Mouse (Mus musculus) limb, embryonic 12.5 days (tissue): Measurements from ENCODE around the gene Plekhm2. TPM values are rescaled to one million over a fixed set of nuclear protein-coding genes. Genes with fewer than 3 reads are reported as not detected.

ENCODE experiments used
- ATAC-seq: fragments of 200-750 bp; cut with Nextera tagmentation; 2 replicates; pipeline ENCODE4 v1.8.0; 2017; ENCODE audit warnings: low read depth, moderate TSS enrichment; ENCODE audit not compliant: insufficient number of reproducible peaks, insufficient read depth, low FRiP score, low TSS enrichment
- H3K27ac ChIP-seq: fragments of 300-500 bp; sonication (generic); 2 replicates; pipeline ENCODE4 v1.5.1; 2016; ENCODE audit warnings: mild to moderate bottlenecking, moderate library complexity
- H3K27me3 ChIP-seq: fragments of 300-500 bp; sonication (generic); 2 replicates; pipeline ENCODE4 v1.6.1; 2016; ENCODE audit warnings: mild to moderate bottlenecking, moderate library complexity
- H3K36me3 ChIP-seq: fragments of 300-500 bp; sonication (generic); 2 replicates; pipeline ENCODE4 v1.6.1; 2016; ENCODE audit warnings: mild to moderate bottlenecking, moderate library complexity
- H3K4me1 ChIP-seq: fragments of 300-500 bp; sonication (generic); replicated peaks from 2 replicates; pipeline ENCODE4 v1.6.1; 2016
- H3K4me2 ChIP-seq: fragments of 300-500 bp; sonication (generic); 2 replicates; pipeline ENCODE4 v1.6.1; 2016; ENCODE audit warnings: mild to moderate bottlenecking, moderate library complexity
- H3K4me3 ChIP-seq: fragments of 300-500 bp; sonication (generic); replicated peaks from 2 replicates; pipeline ENCODE4 v1.5.1; 2016; ENCODE audit warnings: mild to moderate bottlenecking
- H3K9ac ChIP-seq: fragments of 300-500 bp; sonication (generic); replicated peaks from 2 replicates; pipeline ENCODE4 v1.6.1; 2016; ENCODE audit warnings: mild to moderate bottlenecking, moderate library complexity
- H3K9me3 ChIP-seq: fragments of 300-500 bp; sonication (generic); 2 replicates; pipeline ENCODE4 v1.6.1; 2016; ENCODE audit warnings: mild to moderate bottlenecking, moderate library complexity
- WGBS: fragments of 180-500 bp; shearing (Covaris S2); methylation state at CpG from one replicate; pipeline ENCODE4 v1.1.7; 2016; 5-methylcytosine and 5-hydroxymethylcytosine counted together
- polyA plus RNA-seq: library from polyadenylated mRNA; unstranded; fragments of >200 nt; fragmentation: Nextera tagmentation; extraction: Ambion mirVana; gene quantifications from 2 replicates; pipeline ENCODE4 v1.2.1, GENCODE M21; 2016

Plekhm2 gene
- polyA plus RNA-seq, 1 experiment from 2014 or later, result 7.4 TPM

DNA sequence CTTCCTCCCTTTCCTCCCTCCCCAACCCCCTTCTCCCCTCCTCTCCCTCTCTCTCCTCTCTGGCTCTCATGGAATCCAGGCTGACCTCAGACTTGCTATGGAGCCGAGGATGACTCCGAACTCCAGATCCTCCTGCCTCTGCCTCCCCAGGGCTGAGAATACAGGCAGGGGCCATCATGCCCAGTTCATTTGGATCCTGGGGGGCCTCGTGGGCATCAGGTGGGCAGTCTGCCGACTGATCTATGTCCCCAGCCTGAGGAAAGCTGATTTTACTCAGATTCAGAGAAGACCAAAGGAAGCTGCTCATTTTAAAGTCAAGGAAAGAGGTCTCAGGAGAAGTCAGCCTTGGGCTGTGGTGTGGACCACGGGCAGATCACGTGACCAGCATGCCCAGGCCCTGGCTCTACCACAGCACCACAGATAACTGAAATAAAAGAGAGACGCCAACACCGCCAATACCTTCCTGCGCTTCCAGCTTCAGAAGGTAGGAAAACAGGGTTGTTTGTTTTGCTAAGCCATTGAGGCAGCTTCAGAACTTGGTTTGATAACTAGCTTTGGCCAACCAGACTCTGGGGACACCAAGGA, 45.3 kb downstream of the Plekhm2 start:
- H3K9ac ChIP-seq, result no peak overlapping the region
- no peak overlapping the region for H3K27ac ChIP-seq
- WGBS, result 88% methylated on average over 9 of the region's 9 CpGs
- no peak overlapping the region for H3K4me2 ChIP-seq
- peaks cover 16% of the 10 kb centered on the region for H3K4me1 ChIP-seq
- H3K9me3 ChIP-seq, result no peaks in the 10 kb centered on the region
- no peak for ATAC-seq
- no peak overlapping the region for H3K4me3 ChIP-seq
- H3K36me3 ChIP-seq, result 0 out of 2 replicates have a peak, but pooled peaks cover 3% of the 10 kb centered on the region
- H3K27me3 ChIP-seq, result no peaks in the 10 kb centered on the region

DNA sequence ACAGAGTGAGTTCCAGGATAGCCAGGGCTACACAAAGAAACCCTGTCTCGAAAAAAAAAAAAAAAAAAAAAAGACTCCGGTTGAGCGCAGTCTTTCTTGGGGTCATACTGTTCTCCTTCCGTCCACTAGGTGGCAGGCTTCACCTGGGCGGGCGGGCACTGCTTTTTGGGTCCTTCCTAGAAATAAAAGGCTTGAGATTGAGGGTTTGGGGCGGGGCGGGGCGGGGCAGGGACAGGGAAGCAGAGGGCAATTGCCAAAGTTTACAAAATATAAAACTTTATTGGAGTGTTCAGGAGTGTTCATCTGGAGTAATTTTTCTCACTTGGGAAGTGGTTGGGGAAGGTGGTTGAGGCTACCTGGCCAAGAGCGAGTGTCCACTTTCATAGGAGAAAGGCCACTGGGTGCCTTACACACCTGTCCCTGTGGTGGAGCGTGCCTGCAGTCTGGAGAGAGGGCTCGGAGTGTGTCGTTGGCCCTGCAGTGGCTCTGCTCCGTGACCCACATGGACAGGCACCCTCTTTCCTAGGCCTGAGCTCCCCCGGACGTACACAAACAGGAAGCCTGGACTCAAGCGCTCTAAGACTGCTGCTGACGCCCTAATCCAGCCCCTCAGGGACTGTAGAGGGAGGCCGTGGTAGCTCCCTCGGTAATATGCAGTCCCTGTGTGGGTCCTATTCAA, 46.0 kb downstream of the Plekhm2 start, which contains the start of gene Tmem82:
Tmem82 (minus strand) TSS at position 69 of the 679 bp plus-strand sequence.
- H3K9me3 ChIP-seq, result no peaks in the 10 kb centered on the region
- no peaks in the 10 kb centered on the region for H3K36me3 ChIP-seq
- H3K27ac ChIP-seq, result no peak within 1 kb of the TSS
- 23% methylated on average over 20 of the region's 20 CpGs for WGBS
- H3K4me1 ChIP-seq, result peaks cover 16% of the 10 kb centered on the region
- H3K4me2 ChIP-seq, result peak within 1 kb of the TSS; percentile 59
- no peaks in the 10 kb centered on the region for H3K27me3 ChIP-seq
- no peak for ATAC-seq
- H3K9ac ChIP-seq, result peak within 1 kb of the TSS; percentile 42; the same call in 1 of the 2 replicates
- H3K4me3 ChIP-seq, result peak within 1 kb of the TSS; percentile 32

DNA sequence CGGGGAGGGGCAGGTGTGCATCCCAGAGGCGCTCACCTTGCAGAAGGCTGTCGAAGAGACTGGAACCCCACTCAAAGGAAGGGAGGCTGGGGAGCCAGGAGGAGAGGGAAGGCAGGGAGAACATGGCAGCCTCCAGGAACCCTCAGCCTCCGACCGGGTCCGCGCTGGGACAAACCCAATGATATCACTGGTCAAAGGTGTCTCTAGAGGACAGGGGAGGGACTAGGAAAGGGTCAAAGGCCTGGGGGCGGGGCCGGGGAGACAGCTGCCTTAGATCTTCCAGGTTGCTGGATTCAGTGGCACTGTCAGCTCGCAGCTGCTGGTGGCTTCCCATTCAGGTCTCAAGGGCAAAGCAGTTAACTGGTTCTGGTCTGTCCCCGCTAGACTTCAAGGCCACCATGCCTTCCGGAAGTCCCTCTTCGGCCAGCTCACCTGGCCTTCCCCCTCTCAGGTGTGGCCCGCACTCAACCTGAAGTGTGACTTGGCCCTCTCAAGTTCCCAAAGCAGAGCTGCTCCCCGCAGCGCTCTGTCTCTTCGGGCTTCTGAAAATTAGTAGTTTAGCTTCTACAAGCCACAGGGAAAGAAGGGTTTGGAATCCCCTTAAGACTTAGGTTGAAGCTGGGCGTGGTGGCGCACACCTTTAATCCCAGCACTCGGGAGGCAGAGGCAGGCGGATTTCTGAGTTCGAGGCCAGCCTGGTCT, 46.7 kb downstream of the Plekhm2 start:
- peaks cover 16% of the 10 kb centered on the region for H3K4me1 ChIP-seq
- H3K4me2 ChIP-seq, result peak overlapping the region; percentile 59
- no peaks in the 10 kb centered on the region for H3K9me3 ChIP-seq
- peak overlapping the region; percentile 42; the same call in 1 of the 2 replicates for H3K9ac ChIP-seq
- peak overlapping the region; percentile 32 for H3K4me3 ChIP-seq
- H3K27ac ChIP-seq, result no peak overlapping the region
- ATAC-seq, result 0 out of 2 replicates have a peak, but pooled peaks have one; percentile 5
- WGBS, result 11% methylated on average over 22 of the region's 22 CpGs
- H3K36me3 ChIP-seq, result no peaks in the 10 kb centered on the region
- no peaks in the 10 kb centered on the region for H3K27me3 ChIP-seq

DNA sequence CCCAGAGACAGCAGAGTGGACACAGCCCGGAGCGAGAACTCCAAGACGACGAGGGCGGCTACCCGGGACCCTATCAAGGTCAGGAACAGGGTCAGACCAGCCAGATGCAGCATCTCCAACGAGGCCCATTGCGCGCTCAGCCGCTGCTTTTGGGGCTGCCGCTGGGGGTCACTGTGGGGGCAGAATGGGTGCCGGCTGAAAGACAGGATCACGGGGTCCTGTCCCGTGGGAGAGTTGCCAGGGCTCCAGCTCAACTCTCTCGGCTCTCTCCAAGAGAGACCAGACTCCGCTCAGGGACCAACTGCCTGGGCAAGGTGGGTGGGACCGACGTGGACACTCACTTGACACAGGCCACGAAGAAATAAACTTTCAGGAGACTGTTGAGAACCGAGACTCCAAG, 47.4 kb downstream of the Plekhm2 start:
- Histone ChIP-seq H3K27me3 (no peaks in the 10 kb centered on the region), H3K9ac (peak overlapping the region; percentile 42; the same call in 1 of the 2 replicates), H3K9me3 (no peaks in the 10 kb centered on the region), H3K36me3 (no peaks in the 10 kb centered on the region), H3K4me1 (peaks cover 16% of the 10 kb centered on the region), H3K4me3 (peak overlapping the region; percentile 32), H3K27ac (no peak overlapping the region), H3K4me2 (peak overlapping the region; percentile 59)
- 3% methylated on average over 20 of the region's 20 CpGs for WGBS
- peak; percentile 23; the same call in 1 of the 2 replicates for ATAC-seq

DNA sequence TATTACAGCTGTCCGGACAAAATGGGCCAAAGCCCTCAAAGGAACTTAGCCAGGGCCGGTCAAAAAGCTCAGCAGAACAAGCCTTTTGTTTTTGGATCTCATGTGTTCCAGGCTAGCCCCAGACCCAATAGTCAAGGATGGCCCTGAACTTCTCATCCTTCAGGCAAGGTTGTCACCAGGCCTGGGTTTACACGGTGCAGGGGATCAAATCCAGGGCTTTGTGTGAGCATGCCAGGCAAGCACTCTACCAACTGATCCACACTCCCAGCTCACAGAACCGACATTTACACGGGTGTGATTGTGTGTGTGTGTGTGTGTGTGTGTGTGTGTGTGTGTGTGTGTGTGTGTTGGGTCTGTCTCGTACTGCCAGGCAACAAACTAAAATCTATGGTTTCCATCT, 47.9 kb downstream of the Plekhm2 start:
- Histone ChIP-seq H3K9ac (no peak overlapping the region), H3K4me1 (peaks cover 16% of the 10 kb centered on the region), H3K9me3 (no peaks in the 10 kb centered on the region), H3K36me3 (no peaks in the 10 kb centered on the region), H3K27me3 (no peaks in the 10 kb centered on the region), H3K4me2 (no peak overlapping the region; the same call in 1 of the 2 replicates), H3K27ac (no peak overlapping the region), H3K4me3 (no peak overlapping the region)
- ATAC-seq, result no peak
- 77% methylated on average over 6 of the region's 6 CpGs for WGBS

DNA sequence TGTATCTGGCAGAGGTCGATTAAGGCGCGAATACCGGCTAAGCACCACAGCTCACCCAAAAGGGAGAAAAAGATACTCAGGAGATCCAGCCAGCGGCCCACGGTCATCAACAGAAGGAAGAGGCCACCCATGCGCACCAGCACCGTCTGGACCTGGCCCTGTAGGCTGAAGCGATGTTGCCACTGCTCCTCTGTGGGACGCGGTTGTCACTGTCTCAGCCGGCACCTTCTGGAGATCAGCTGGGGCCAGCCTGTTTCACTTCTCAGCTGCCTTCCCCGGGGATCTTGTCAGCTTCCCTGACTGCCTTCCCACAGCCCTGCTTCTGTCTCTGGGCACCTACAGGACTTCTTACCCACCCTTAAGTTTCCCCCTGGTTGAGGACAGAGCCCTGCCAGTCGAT, 49.8 kb downstream of the Plekhm2 start:
- H3K4me2 ChIP-seq, result no peak overlapping the region
- H3K36me3 ChIP-seq, result no peaks in the 10 kb centered on the region
- H3K27me3 ChIP-seq, result no peaks in the 10 kb centered on the region
- H3K4me1 ChIP-seq, result peaks cover 16% of the 10 kb centered on the region
- ATAC-seq, result no peak
- H3K27ac ChIP-seq, result no peak overlapping the region
- H3K9me3 ChIP-seq, result no peaks in the 10 kb centered on the region
- H3K4me3 ChIP-seq, result no peak overlapping the region
- no peak overlapping the region for H3K9ac ChIP-seq
- WGBS, result 86% methylated on average over 14 of the region's 14 CpGs

DNA sequence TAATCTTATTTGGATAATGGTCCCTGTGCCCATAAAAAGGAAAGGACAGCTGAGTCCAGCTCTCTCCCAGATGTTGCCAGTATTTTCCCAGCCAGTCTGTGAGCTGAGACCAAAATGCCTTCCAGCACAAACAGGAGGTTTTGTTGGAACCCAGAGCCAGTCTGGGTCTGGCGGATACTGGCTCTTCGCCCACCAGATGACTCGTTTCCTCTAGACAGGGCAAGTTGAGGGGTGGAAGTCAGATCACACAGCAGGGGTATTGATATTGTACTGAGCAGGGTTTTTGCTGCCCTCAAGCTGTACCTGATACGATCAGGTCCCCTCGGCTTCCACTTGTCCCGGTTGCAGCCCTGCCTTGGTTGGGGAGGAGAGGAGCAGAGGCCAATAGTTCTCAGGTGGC, 55.2 kb downstream of the Plekhm2 start:
- H3K4me1 ChIP-seq, result 0 out of 2 replicates have a peak, but pooled peaks cover under 1% of the 10 kb centered on the region
- no peak for ATAC-seq
- H3K27me3 ChIP-seq, result no peaks in the 10 kb centered on the region
- no peak overlapping the region for H3K9ac ChIP-seq
- 77% methylated on average over 6 of the region's 6 CpGs for WGBS
- no peak overlapping the region for H3K4me2 ChIP-seq
- no peak overlapping the region for H3K4me3 ChIP-seq
- no peaks in the 10 kb centered on the region for H3K9me3 ChIP-seq
- H3K27ac ChIP-seq, result no peak overlapping the region
- H3K36me3 ChIP-seq, result no peaks in the 10 kb centered on the region

DNA sequence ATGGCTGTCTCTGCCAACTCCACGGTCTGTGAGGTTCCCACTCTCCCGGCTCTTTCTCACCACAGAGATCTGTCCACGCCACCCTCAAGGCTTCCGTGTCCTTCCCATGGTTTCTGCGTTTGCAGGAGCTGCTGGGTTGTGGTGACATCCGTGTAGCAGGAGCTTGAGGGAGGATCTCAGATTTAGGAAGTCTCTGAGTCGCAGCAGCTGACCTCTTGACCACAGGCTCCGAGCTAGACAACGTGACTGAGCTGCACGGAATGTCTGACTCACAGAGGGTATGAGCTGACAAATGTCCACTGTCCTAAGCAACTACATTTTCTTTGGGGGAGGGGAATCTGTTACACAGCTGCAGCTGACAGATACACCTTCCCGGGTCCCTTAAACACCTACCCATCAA, 58.8 kb downstream of the Plekhm2 start, which contains the start of gene Fblim1:
Fblim1 (minus strand) TSS at position 236 of the 400 bp plus-strand sequence.
- WGBS, result 82% methylated on average over 11 of the region's 11 CpGs
- Histone ChIP-seq H3K27me3 (no peaks in the 10 kb centered on the region), H3K36me3 (no peaks in the 10 kb centered on the region), H3K27ac (no peak within 1 kb of the TSS), H3K9ac (no peak within 1 kb of the TSS), H3K4me3 (no peak within 1 kb of the TSS), H3K9me3 (no peaks in the 10 kb centered on the region), H3K4me2 (no peak within 1 kb of the TSS), H3K4me1 (0 out of 2 replicates have a peak, but pooled peaks cover 3% of the 10 kb centered on the region)
- no peak for ATAC-seq

DNA sequence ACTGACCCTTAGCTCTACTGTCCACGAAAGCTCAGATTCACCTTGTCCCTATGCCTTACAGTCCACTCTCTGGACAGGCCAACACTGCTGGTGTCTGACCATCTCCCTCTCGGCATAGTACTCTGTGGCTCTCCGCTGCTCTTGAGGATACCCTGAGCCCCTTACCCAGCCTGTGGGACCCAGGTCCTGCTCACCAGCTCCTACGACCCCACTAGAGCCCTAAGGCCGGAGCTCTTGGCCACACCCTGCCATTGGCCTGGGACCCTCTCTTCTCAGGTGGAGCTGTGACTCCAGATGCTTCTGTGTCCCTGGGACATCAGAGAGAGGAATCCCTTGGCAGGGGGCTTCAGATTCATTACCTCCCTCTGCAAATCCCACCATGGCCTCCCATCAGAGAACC, 59.3 kb downstream of the Plekhm2 start:
- no peak overlapping the region for H3K27ac ChIP-seq
- no peak overlapping the region for H3K9ac ChIP-seq
- H3K27me3 ChIP-seq, result no peaks in the 10 kb centered on the region
- H3K4me3 ChIP-seq, result no peak overlapping the region
- H3K36me3 ChIP-seq, result no peaks in the 10 kb centered on the region
- ATAC-seq, result no peak
- H3K4me2 ChIP-seq, result no peak overlapping the region
- H3K4me1 ChIP-seq, result peaks cover 6% of the 10 kb centered on the region
- 86% methylated on average over 5 of the region's 5 CpGs for WGBS
- H3K9me3 ChIP-seq, result no peaks in the 10 kb centered on the region

DNA sequence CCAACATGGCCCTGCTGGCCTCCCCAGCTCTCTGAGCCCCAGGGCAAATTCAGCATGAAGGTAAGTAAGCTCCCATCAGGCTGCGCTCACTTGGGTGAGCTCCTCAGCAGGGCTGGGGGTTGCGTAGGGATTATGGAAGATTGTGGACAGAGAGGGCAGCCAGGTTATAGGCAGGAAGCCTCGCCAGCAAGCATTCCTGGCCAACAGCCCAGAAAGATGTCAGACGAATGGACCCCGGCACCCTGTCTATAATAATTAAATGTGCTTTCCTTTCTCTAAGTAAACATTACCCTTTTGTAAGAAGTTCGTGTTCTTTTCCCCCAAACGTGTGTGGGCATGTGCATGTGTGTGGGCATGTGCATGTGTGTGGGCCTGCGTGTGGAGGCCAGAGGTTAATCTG, 60.2 kb downstream of the Plekhm2 start:
- H3K4me2 ChIP-seq, result no peak overlapping the region
- no peak overlapping the region for H3K27ac ChIP-seq
- peaks cover 13% of the 10 kb centered on the region for H3K4me1 ChIP-seq
- no peaks in the 10 kb centered on the region for H3K9me3 ChIP-seq
- H3K27me3 ChIP-seq, result no peaks in the 10 kb centered on the region
- no peaks in the 10 kb centered on the region for H3K36me3 ChIP-seq
- 73% methylated on average over 8 of the region's 8 CpGs for WGBS
- H3K9ac ChIP-seq, result no peak overlapping the region
- no peak for ATAC-seq
- H3K4me3 ChIP-seq, result no peak overlapping the region

DNA sequence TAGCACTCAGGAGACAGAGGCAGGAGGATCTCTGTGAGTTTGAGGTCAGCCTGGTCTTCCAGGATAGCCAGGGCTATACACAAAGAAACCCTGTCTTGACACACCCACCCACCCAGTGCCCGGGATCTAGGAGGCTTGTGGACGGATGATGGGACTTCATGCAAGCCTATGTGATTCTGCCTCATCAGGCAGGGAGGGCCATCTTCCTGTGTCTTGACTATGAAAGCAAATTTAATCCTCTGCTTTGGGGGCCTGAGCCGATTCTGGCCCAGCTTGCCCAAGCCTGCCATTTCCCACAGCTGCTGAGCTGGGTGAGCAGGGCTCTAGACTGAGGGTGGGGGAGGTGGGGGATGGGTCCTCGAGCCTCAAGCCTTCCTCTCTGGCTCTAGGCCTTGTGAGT, 60.8 kb downstream of the Plekhm2 start:
- Histone ChIP-seq H3K27me3 (no peaks in the 10 kb centered on the region), H3K4me2 (no peak overlapping the region), H3K4me1 (peaks cover 14% of the 10 kb centered on the region), H3K9me3 (no peaks in the 10 kb centered on the region), H3K4me3 (no peak overlapping the region), H3K36me3 (no peaks in the 10 kb centered on the region), H3K9ac (no peak overlapping the region), H3K27ac (no peak overlapping the region)
- 75% methylated on average over 4 of the region's 4 CpGs for WGBS
- ATAC-seq, result no peak
